Mouse (Mus musculus) liver, embryonic 15.5 days (tissue): ENCODE data around the gene Vps53. TPM values are rescaled to one million over a fixed set of nuclear protein-coding genes. Genes with fewer than 3 reads are reported as not detected.

Experiments
- ATAC-seq: fragments of 200-750 bp; cut with Nextera tagmentation; 2 replicates; pipeline ENCODE4 v1.8.0; 2017; ENCODE audit warnings: moderate number of reproducible peaks, mild to moderate bottlenecking, moderate library complexity; ENCODE audit not compliant: insufficient read depth
- H3K27ac ChIP-seq: fragments of 300-500 bp; sonication (generic); replicated peaks from 2 replicates; pipeline ENCODE4 v1.5.1; 2015; ENCODE audit warnings: mild to moderate bottlenecking, inconsistent platforms
- H3K27me3 ChIP-seq: fragments of 300-500 bp; sonication (generic); 2 replicates; pipeline ENCODE4 v1.6.1; 2015; ENCODE audit warnings: mild to moderate bottlenecking, inconsistent platforms
- H3K36me3 ChIP-seq: fragments of 300-500 bp; sonication (generic); replicated peaks from 2 replicates; pipeline ENCODE4 v1.6.1; 2015; ENCODE audit warnings: moderate library complexity, mild to moderate bottlenecking, inconsistent platforms
- H3K4me1 ChIP-seq: fragments of 300-500 bp; sonication (generic); replicated peaks from 2 replicates; pipeline ENCODE4 v1.6.1; 2015; ENCODE audit warnings: inconsistent platforms
- H3K4me2 ChIP-seq: fragments of 300-500 bp; sonication (generic); 2 replicates; pipeline ENCODE4 v1.6.1; 2015; ENCODE audit warnings: moderate library complexity, mild to moderate bottlenecking, inconsistent platforms
- H3K4me3 ChIP-seq: fragments of 300-500 bp; sonication (generic); replicated peaks from 2 replicates; pipeline ENCODE4 v1.5.1; 2015; ENCODE audit warnings: mild to moderate bottlenecking, inconsistent platforms
- H3K9ac ChIP-seq: fragments of 300-500 bp; sonication (generic); 2 replicates; pipeline ENCODE4 v1.6.1; 2015; ENCODE audit warnings: moderate library complexity, mild to moderate bottlenecking, inconsistent platforms
- H3K9me3 ChIP-seq: fragments of 300-500 bp; sonication (generic); replicated peaks from 2 replicates; pipeline ENCODE4 v1.6.1; 2016; ENCODE audit warnings: inconsistent platforms
- WGBS: fragments of 180-500 bp; shearing (Covaris S2); methylation state at CpG from one replicate; pipeline ENCODE4 v1.1.7; 2015; ENCODE audit warnings: mixed read lengths; ENCODE audit not compliant: insufficient replicate concordance; 5-methylcytosine and 5-hydroxymethylcytosine counted together
- polyA plus RNA-seq: library from polyadenylated mRNA; unstranded; fragments of >200 nt; fragmentation: Nextera tagmentation; extraction: Ambion mirVana; gene quantifications from 2 replicates; pipeline ENCODE4 v1.2.1, GENCODE M21; 2015

The Vps53 gene
- polyA plus RNA-seq, 1 experiment from 2014 or later = 13.5 TPM

DNA sequence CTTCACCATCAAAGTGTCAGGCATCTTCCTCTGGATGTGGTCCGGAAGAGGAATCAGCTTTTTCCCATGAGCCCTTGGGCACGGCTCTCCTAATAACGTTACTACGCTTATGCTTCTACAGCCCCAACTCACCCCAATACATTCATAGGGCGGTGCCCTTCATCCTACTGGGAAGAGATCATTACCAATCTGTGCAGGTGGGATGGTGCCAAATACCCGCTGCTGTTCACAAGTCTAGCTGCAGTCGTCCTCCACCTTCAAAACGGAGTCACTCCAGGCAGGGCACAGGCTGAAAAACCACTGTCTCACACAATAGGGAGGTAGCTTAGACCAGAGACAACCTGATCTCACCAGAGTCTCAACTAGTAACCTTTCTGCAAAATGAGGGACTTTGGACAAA, 144.3 kb downstream of the Vps53 start:
- peaks cover 5% of the 10 kb centered on the region; the same call in 1 of the 2 replicates for H3K4me1 ChIP-seq
- no peak overlapping the region for H3K4me3 ChIP-seq
- ATAC-seq = no peak
- H3K36me3 ChIP-seq = no peaks in the 10 kb centered on the region
- no peak overlapping the region for H3K9ac ChIP-seq
- H3K4me2 ChIP-seq = no peak overlapping the region
- no peak overlapping the region for H3K27ac ChIP-seq
- H3K27me3 ChIP-seq = no peaks in the 10 kb centered on the region; the same call in 1 of the 2 replicates
- 72% methylated on average over 8 of the region's 8 CpGs for WGBS
- H3K9me3 ChIP-seq = no peaks in the 10 kb centered on the region

DNA sequence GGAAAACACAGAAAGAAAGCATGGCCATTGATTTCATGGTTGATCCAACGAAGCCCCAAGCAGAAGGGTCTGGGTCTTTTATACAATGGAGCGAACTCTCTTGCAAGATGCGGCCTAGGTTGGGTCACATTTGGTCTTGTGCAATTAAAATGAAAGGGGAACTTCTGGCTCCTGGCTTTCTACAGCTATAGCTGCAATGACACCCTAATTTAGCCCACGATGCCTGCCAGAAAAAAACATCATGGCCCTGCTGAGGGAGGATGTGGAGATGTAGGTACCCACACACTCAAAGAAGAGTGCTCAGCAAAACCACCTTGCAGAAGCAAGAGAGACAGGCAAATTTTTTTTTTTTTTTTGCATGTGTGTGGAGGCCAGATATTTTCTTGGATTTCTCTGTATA, 145.6 kb downstream of the Vps53 start:
- H3K9me3 ChIP-seq = no peaks in the 10 kb centered on the region
- no peak overlapping the region for H3K9ac ChIP-seq
- WGBS = 44% methylated on average over 4 of the region's 4 CpGs
- H3K27ac ChIP-seq = peak overlapping the region; percentile 62
- ATAC-seq = no peak
- H3K4me2 ChIP-seq = no peak overlapping the region
- peaks cover 5% of the 10 kb centered on the region; the same call in 1 of the 2 replicates for H3K4me1 ChIP-seq
- H3K27me3 ChIP-seq = peaks cover 9% of the 10 kb centered on the region
- H3K36me3 ChIP-seq = no peaks in the 10 kb centered on the region
- no peak overlapping the region for H3K4me3 ChIP-seq

DNA sequence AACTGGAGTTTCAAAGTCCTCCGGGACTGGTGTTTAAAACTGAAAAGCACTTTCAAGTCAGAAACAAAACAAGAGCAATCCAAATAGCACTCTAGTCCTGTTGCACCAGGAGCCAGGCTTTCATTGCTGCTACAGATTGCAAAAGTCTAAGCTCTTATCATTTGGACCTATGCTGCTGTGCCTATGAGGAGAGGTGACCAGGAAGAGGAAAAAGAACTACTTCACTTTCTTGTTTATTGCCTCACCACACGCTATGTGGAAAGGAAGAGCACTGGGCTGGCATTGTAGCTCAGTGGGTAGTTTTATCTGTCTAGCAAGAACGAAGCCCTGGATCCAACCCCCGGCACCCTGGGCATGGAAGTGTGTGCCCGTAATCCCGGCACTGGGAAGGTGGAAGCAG, 146.1 kb downstream of the Vps53 start:
- 59% methylated on average over 6 of the region's 6 CpGs for WGBS
- no peak for ATAC-seq

DNA sequence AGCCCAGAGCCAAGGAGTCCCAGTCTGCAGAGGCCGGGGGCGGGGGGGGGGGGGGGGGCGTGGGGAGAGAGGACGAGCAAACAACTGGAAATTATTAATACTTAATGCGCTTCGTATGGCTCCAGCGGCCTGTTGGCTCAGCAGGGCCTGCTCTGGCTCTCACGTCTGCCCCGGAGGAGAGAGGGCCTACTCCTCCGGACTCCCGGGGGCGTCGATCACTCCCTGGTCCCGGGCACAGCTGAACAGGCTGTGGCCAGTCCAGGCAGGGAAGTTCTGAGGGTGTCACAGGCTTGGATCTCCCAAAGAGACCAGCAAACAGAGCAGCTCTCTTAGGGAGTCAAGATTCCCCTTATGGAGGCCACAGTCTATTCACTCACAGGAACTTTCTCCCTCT, 151.4 kb downstream of the Vps53 start:
- Histone ChIP-seq H3K9me3 (no peaks in the 10 kb centered on the region), H3K4me3 (peak overlapping the region; percentile 63), H3K36me3 (no peaks in the 10 kb centered on the region), H3K4me2 (peak overlapping the region; percentile 90), H3K27me3 (peaks cover 60% of the 10 kb centered on the region), H3K9ac (no peak overlapping the region), H3K4me1 (peaks cover 25% of the 10 kb centered on the region), H3K27ac (no peak overlapping the region)
- 0 out of 2 replicates have a peak, but pooled peaks have one; percentile 29 for ATAC-seq
- 8% methylated on average over 14 of the region's 14 CpGs for WGBS

More for the DNA sequence above, 146.1 kb downstream of the Vps53 start:
- Histone ChIP-seq H3K4me3 (no peak overlapping the region), H3K4me1 (peaks cover 5% of the 10 kb centered on the region), H3K4me2 (no peak overlapping the region), H3K9ac (no peak overlapping the region), H3K36me3 (no peaks in the 10 kb centered on the region), H3K27me3 (peaks cover 10% of the 10 kb centered on the region), H3K9me3 (no peaks in the 10 kb centered on the region), H3K27ac (peak overlapping the region; percentile 62)

DNA sequence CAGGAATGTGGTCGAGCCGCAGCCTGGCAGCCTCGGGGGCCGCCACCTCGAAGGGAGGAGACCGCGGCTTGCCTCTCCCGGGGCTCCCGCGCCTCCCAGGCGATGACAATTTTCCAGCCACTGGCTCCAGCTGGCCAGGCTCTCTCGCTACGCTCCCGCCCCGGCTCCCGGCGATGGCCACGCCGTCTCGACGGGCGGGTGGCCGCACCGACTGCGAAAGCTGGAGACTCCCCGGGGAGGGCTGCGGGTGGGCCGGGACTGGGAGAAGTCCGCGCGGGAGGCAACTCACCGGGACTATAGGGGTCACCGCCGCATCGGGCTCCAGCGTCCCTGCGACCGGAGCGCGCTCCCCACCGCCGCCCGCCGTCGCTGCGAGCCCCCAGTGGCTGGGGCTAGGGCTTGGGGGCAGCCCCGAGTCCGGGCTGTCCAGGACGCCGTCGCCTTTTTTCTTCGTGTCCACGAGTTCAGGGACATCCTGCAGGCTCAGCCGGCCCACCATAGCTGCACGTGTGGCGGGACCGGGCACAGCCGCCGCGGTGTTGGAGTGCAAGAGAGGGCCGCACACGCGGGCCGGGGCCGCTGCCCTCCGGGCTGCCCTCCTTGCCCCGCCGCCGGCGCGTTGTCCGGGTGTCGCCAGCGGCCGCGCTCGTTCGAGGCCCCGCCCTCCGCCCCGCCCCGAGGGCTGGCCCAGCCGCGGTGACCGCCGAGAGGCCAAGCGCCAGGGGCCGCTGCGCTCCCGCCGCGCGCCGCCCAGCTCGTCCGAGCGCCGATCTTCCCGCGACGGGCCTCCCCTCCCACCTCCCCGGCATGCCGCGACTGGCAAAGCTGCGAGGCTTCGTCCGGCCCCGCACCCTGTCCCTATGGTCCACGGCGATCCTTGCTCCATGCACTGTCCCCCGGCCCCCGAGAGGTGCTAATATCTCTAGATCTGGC, 152.0 kb downstream of the Vps53 start, which contains the start of gene Rflnb:
Rflnb (minus strand) TSS at position 644 of the 933 bp plus-strand sequence.
- Histone ChIP-seq H3K27ac (no peak within 1 kb of the TSS), H3K9ac (peak within 1 kb of the TSS; percentile 54)

DNA sequence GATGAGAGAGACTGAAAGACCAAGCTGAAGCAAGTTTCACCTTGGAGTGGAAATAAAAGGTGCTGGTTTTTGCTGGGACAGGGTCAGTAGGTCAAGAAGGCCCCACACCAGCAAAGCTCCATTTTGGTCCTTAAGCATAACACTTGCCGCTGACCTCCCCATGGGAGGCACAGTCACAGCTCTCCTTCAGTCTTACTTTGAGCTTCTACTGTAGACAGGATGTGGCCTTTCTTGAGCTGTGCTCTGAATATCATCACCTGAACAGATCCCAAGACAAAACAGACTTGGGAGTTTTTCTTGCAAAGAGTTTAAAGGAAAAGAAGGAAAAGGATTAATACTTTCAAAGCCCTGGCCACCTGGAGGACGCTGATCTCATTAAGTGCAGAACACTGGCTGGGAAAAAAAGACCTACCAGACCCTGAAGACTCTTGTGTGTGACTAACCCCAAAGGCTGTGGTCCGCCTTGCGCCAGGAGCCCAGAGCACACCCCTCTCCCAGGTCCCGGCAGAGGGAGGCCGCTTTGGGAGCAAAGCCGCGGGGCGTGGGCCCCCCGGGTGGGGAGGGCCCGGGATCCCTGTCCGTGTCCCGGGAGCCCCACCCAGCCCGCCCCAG, 152.8 kb downstream of the Vps53 start:
- Histone ChIP-seq H3K4me2 (peak overlapping the region; percentile 90), H3K4me1 (peaks cover 19% of the 10 kb centered on the region), H3K27ac (no peak overlapping the region), H3K27me3 (peaks cover 63% of the 10 kb centered on the region), H3K9me3 (no peaks in the 10 kb centered on the region), H3K4me3 (peak overlapping the region; percentile 63), H3K9ac (peak overlapping the region; percentile 54), H3K36me3 (no peaks in the 10 kb centered on the region)
- WGBS = 15% methylated on average over 14 of the region's 14 CpGs
- no peak for ATAC-seq

More for the DNA sequence above, 152.0 kb downstream of the Vps53 start, which contains the start of gene Rflnb:
- H3K4me1 ChIP-seq = peaks cover 19% of the 10 kb centered on the region
- WGBS = under 1% methylated on average over 112 of the region's 112 CpGs
- peaks cover 60% of the 10 kb centered on the region for H3K27me3 ChIP-seq
- no peaks in the 10 kb centered on the region for H3K36me3 ChIP-seq
- peak within 1 kb of the TSS; percentile 90 for H3K4me2 ChIP-seq
- ATAC-seq = peak; percentile 84
- H3K9me3 ChIP-seq = no peaks in the 10 kb centered on the region
- peak within 1 kb of the TSS; percentile 63 for H3K4me3 ChIP-seq

DNA sequence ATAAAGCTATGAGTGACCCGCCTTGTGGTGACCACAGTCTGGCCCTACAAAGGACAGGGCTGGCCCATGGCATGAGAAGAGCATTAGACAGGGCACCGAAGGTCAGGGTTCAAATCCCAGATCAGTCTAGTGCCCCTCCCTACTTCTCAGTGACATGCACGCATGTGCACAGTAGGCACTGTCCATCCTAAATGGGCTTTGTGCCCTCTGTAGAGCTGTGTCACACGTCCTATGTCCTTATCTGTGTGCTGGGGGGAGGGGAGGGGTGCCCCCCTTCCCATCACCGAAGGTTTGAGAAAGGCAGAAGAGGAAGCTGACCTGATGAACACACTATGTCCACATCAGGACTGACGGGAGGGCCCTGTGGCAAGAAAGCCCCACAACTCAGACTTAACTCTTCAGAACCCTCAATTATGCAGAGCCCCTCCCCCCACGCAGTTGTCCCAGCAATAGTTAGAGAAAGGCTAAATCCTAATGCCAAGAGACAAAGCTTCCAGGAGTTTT, 154.3 kb downstream of the Vps53 start:
- no peak for ATAC-seq
- Histone ChIP-seq H3K4me2 (0 out of 2 replicates have a peak overlapping the region, but pooled peaks have one; percentile 90), H3K9ac (no peak overlapping the region)

DNA sequence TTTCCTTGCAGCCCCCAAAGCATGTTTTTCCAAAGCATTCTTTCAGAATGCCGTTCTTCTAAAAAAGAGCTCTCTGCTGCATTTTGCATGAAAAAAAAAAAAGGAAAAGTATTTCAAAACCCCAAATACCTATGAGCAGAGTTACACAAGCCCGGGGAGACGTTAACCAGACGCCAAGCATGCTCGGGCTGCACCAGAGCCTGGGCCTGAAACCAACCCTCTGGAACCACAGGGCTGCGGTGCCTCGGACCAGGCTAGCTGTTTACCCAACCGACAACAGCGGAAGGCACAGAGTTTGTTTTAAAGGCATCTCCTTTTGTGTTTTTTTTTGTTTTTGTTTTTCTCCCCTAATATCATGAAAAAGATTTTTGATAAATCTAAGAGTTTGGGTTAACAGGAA, 158.5 kb downstream of the Vps53 start:
- 62% methylated on average over 9 of the region's 9 CpGs for WGBS
- H3K4me2 ChIP-seq = no peak overlapping the region
- H3K36me3 ChIP-seq = no peaks in the 10 kb centered on the region
- H3K9ac ChIP-seq = no peak overlapping the region
- no peaks in the 10 kb centered on the region for H3K4me1 ChIP-seq
- H3K27ac ChIP-seq = no peak overlapping the region
- peaks cover 28% of the 10 kb centered on the region for H3K27me3 ChIP-seq
- no peak overlapping the region for H3K4me3 ChIP-seq
- H3K9me3 ChIP-seq = no peaks in the 10 kb centered on the region
- no peak for ATAC-seq

More for the DNA sequence above, 154.3 kb downstream of the Vps53 start:
- Histone ChIP-seq H3K9me3 (no peaks in the 10 kb centered on the region), H3K27ac (no peak overlapping the region), H3K4me1 (peaks cover 19% of the 10 kb centered on the region), H3K27me3 (peaks cover 63% of the 10 kb centered on the region), H3K4me3 (peak overlapping the region; percentile 63), H3K36me3 (no peaks in the 10 kb centered on the region)
- WGBS = 46% methylated on average over 7 of the region's 7 CpGs

DNA sequence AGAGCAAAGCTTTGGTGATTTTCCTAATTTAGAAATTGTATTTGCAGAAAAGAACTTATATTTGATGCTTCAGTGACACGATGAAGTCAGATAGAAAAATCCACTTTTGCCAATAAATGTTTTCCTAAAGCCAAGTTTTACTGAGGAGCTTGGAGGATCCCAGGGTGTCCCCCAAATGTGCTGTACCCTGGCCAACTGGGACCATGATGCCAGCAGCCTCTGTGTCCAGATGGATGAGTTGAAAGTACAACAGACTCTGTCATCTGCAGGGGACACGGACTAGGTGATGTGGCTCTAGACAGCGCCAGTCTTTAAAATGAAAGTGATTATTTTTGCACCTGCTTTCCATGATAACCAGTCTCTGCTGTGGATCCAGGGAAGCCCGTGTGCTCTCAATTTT, 159.6 kb downstream of the Vps53 start:
- H3K4me2 ChIP-seq = no peak overlapping the region

DNA sequence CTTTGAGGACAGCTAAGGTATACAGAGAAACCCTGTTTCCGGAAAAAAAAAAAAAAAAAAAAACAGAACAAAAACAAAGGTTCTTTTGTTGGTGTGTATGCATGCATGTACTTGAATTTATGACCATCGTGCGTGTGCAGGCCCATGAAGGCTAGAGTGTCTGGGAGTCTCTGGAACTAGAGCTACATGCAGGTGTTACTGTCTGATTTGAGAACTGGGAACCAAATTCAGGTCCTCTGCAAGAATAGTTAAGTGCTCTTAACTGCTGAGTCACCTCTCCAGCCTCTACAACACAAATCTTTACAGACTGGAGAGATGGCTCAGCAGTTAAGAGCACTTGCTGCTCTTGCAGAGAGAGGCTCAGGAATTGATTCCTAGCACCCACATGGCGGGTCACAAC, 163.6 kb downstream of the Vps53 start:
- Histone ChIP-seq H3K4me2 (no peak overlapping the region), H3K4me1 (no peaks in the 10 kb centered on the region), H3K36me3 (no peaks in the 10 kb centered on the region), H3K4me3 (no peak overlapping the region), H3K27ac (no peak overlapping the region), H3K9ac (no peak overlapping the region), H3K9me3 (no peaks in the 10 kb centered on the region), H3K27me3 (no peaks in the 10 kb centered on the region)
- ATAC-seq = no peak
- 45% methylated on average over 4 of the region's 4 CpGs for WGBS

More for the DNA sequence above, 159.6 kb downstream of the Vps53 start:
- H3K4me3 ChIP-seq = no peak overlapping the region
- 68% methylated on average over 4 of the region's 4 CpGs for WGBS
- H3K27me3 ChIP-seq = peaks cover 18% of the 10 kb centered on the region
- ATAC-seq = no peak
- H3K4me1 ChIP-seq = no peaks in the 10 kb centered on the region
- no peaks in the 10 kb centered on the region for H3K9me3 ChIP-seq
- H3K36me3 ChIP-seq = no peaks in the 10 kb centered on the region
- H3K27ac ChIP-seq = no peak overlapping the region
- H3K9ac ChIP-seq = no peak overlapping the region

DNA sequence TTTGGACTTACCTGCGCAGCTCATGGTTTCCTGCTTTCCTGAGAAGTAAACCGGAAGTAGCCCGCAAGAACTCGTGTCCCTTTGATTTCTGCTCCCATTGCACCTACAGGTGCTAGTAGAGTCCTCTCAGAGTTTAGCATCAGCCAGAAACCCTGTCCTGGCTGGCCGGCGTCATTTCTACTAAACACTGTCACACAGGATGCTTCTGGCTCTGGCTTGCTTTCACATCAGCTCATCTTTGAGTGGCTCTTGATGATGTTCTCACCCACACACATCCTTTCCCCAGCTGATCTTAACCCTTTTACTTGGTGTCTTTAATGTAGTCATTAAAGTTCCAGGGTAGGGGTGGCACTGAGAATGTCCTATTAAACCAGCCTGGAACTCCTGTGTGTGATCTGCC, 164.2 kb downstream of the Vps53 start:
- Histone ChIP-seq H3K9ac (no peak overlapping the region), H3K4me3 (no peak overlapping the region), H3K9me3 (no peaks in the 10 kb centered on the region), H3K27me3 (no peaks in the 10 kb centered on the region), H3K36me3 (no peaks in the 10 kb centered on the region), H3K4me2 (no peak overlapping the region), H3K27ac (no peak overlapping the region), H3K4me1 (no peaks in the 10 kb centered on the region)
- 69% methylated on average over 6 of the region's 6 CpGs for WGBS
- ATAC-seq = no peak
